Mouse (Mus musculus) CH12.LX (cell line): Measurements from ENCODE around the gene Zbtb8os. TPM values are rescaled to one million over a fixed set of nuclear protein-coding genes. Genes with fewer than 3 reads are reported as not detected.

Experiments used
- DNase-seq: peaks from one replicate; pipeline ENCODE4 v3.0.0-alpha.2; 2013; ENCODE audit errors: extremely low read depth
- H3K27ac ChIP-seq: 2 replicates; pipeline ENCODE4 v1.5.1; 2012; ENCODE audit warnings: low read depth, mild to moderate bottlenecking, control low read depth, moderate library complexity; ENCODE audit not compliant: insufficient read depth
- H3K27me3 ChIP-seq: replicated peaks from 2 replicates; pipeline ENCODE3; 2012; ENCODE audit warnings: inconsistent platforms
- H3K36me3 ChIP-seq, 2 experiments: replicated peaks in 1 of 2; 2 replicates each; pipeline versions ENCODE3 to v1.6.1; 2012; ENCODE audit warnings: inconsistent platforms in 1 of 2, low read length in 1 of 2, mild to moderate bottlenecking in 1 of 2, mixed read lengths in 1 of 2, moderate library complexity in 1 of 2; ENCODE audit not compliant: control insufficient read depth in 1 of 2, insufficient read depth in 1 of 2
- H3K4me1 ChIP-seq, 2 experiments: 2 replicates each; pipeline ENCODE4 v1.6.1; 2012; ENCODE audit warnings: inconsistent platforms in 1 of 2, moderate library complexity in 1 of 2; ENCODE audit not compliant: insufficient read depth in 2 of 2, control insufficient read depth in 1 of 2
- H3K4me2 ChIP-seq: 2 replicates; pipeline ENCODE4 v1.6.1; 2012; ENCODE audit warnings: low read depth, mild to moderate bottlenecking, control low read depth; ENCODE audit not compliant: poor library complexity, insufficient read depth, severe bottlenecking
- H3K4me3 ChIP-seq, 3 experiments: fragments of 150-350 bp in 1 of 3; sonication (generic) in 1 of 3; replicated peaks in 1 of 3; 2 replicates each; pipeline versions ENCODE3 to v1.5.1; 2011 to 2012; ENCODE audit warnings: low read depth in 2 of 3, low read length in 2 of 3, mild to moderate bottlenecking in 2 of 3, moderate library complexity in 2 of 3, control low read depth in 1 of 3, improper control_type of control experiment in 1 of 3, inconsistent platforms in 1 of 3, mixed read lengths in 1 of 3; ENCODE audit not compliant: poor library complexity in 1 of 3
- H3K79me2 ChIP-seq: replicated peaks from 2 replicates; pipeline ENCODE4 v1.6.1; 2012; ENCODE audit warnings: mild to moderate bottlenecking, moderate library complexity; ENCODE audit not compliant: control insufficient read depth, poor library complexity, insufficient read depth, severe bottlenecking; ENCODE audit errors: extremely low read depth
- H3K9ac ChIP-seq: 2 replicates; pipeline ENCODE4 v1.6.1; 2012; ENCODE audit warnings: low read depth, mild to moderate bottlenecking, control low read depth, moderate library complexity; ENCODE audit not compliant: insufficient read depth
- H3K9me3 ChIP-seq: replicated peaks from 2 replicates; pipeline ENCODE3; 2012; ENCODE audit warnings: low read length, inconsistent platforms, mixed read lengths
- CHD1 ChIP-seq: IDR thresholded peaks from 2 replicates; pipeline ENCODE4 v1.6.1; 2012; ENCODE audit warnings: low read depth, low read length, improper control_type of control experiment, inconsistent platforms
- CHD2 ChIP-seq: IDR thresholded peaks from 2 replicates; pipeline ENCODE4 v1.6.1; 2011; ENCODE audit warnings: low read length, improper control_type of control experiment
- CTCF ChIP-seq, 2 experiments: IDR thresholded peaks in 1 of 2; conservative IDR thresholded peaks in 1 of 2; 2 replicates each; pipeline ENCODE4 v1.5.1; 2011 to 2012; ENCODE audit warnings: low read depth in 2 of 2, low read length in 2 of 2, improper control_type of control experiment in 1 of 2, inconsistent platforms in 1 of 2, mild to moderate bottlenecking in 1 of 2, moderate library complexity in 1 of 2
- EP300 ChIP-seq: IDR thresholded peaks from 2 replicates; pipeline ENCODE4 v1.6.1; 2011; ENCODE audit warnings: low read length, improper control_type of control experiment
- ETS1 ChIP-seq: conservative IDR thresholded peaks from 2 replicates; pipeline ENCODE4 v1.6.1; 2012; ENCODE audit warnings: low read depth, mild to moderate bottlenecking, inconsistent platforms, low read length, improper control_type of control experiment, moderate library complexity
- HCFC1 ChIP-seq: IDR thresholded peaks from 2 replicates; pipeline ENCODE4 v1.6.1; 2012; ENCODE audit warnings: low read depth, mild to moderate bottlenecking, inconsistent platforms, low read length, improper control_type of control experiment
- IRF4 ChIP-seq: IDR thresholded peaks from 2 replicates; pipeline ENCODE4 v1.6.1; 2014; ENCODE audit warnings: low read depth, mild to moderate bottlenecking, inconsistent platforms, low read length, improper control_type of control experiment
- JUN ChIP-seq: IDR thresholded peaks from 2 replicates; pipeline ENCODE4 v1.6.1; 2011; ENCODE audit warnings: low read depth, mild to moderate bottlenecking, low read length, improper control_type of control experiment, moderate library complexity; ENCODE audit not compliant: insufficient read depth
- JUND ChIP-seq: conservative IDR thresholded peaks from 2 replicates; pipeline ENCODE4 v1.6.1; 2011; ENCODE audit warnings: low read depth, low read length, improper control_type of control experiment
- MAFK ChIP-seq: IDR thresholded peaks from 2 replicates; pipeline ENCODE4 v1.6.1; 2011; ENCODE audit warnings: low read length, improper control_type of control experiment; ENCODE audit not compliant: insufficient replicate concordance
- MAZ ChIP-seq: IDR thresholded peaks from 2 replicates; pipeline ENCODE4 v1.6.1; 2012; ENCODE audit warnings: low read depth, mild to moderate bottlenecking, inconsistent platforms, low read length, improper control_type of control experiment, moderate library complexity
- MEF2A ChIP-seq: IDR thresholded peaks from 2 replicates; pipeline ENCODE4 v1.6.1; 2014; ENCODE audit warnings: low read depth, mild to moderate bottlenecking, inconsistent platforms, low read length, improper control_type of control experiment, borderline replicate concordance
- MXI1 ChIP-seq: IDR thresholded peaks from 2 replicates; pipeline ENCODE4 v1.6.1; 2011; ENCODE audit warnings: mild to moderate bottlenecking, low read depth, low read length, improper control_type of control experiment
- PAX5 ChIP-seq: IDR thresholded peaks from 2 replicates; pipeline ENCODE4 v1.6.1; 2012; ENCODE audit warnings: low read length, inconsistent platforms, mixed read lengths
- RAD21 ChIP-seq: IDR thresholded peaks from 2 replicates; pipeline ENCODE4 v1.6.1; 2011; ENCODE audit warnings: low read depth, mild to moderate bottlenecking, low read length, improper control_type of control experiment, moderate library complexity
- TBP ChIP-seq: conservative IDR thresholded peaks from 2 replicates; pipeline ENCODE4 v1.6.1; 2011; ENCODE audit warnings: low read depth, low read length, improper control_type of control experiment
- TCF12 ChIP-seq: IDR thresholded peaks from 2 replicates; pipeline ENCODE4 v1.6.1; 2014; ENCODE audit warnings: low read depth, mild to moderate bottlenecking, inconsistent platforms, low read length, improper control_type of control experiment
- USF1 ChIP-seq: IDR thresholded peaks from 2 replicates; pipeline ENCODE4 v1.6.1; 2014; ENCODE audit warnings: low read depth, mild to moderate bottlenecking, inconsistent platforms, low read length, improper control_type of control experiment
- USF2 ChIP-seq: conservative IDR thresholded peaks from 2 replicates; pipeline ENCODE4 v1.6.1; 2011; ENCODE audit warnings: low read depth, low read length, improper control_type of control experiment
- ZC3H11A ChIP-seq: IDR thresholded peaks from 2 replicates; pipeline ENCODE4 v1.6.1; 2012; ENCODE audit warnings: low read depth, mild to moderate bottlenecking, inconsistent platforms, low read length, improper control_type of control experiment
- ZKSCAN1 ChIP-seq: IDR thresholded peaks from 2 replicates; pipeline ENCODE4 v1.6.1; 2012; ENCODE audit warnings: low read depth, inconsistent platforms, low read length, improper control_type of control experiment, borderline replicate concordance
- ZMIZ1 ChIP-seq: IDR thresholded peaks from 2 replicates; pipeline ENCODE4 v1.6.1; 2012; ENCODE audit warnings: low read depth, mild to moderate bottlenecking, inconsistent platforms, low read length, improper control_type of control experiment
- ZNF384 ChIP-seq: IDR thresholded peaks from 2 replicates; pipeline ENCODE4 v1.6.1; 2012; ENCODE audit warnings: low read depth, low read length, improper control_type of control experiment, inconsistent platforms
- dilution Hi-C: fragments of 300-500 bp; cut with MboI; formaldehyde crosslinking; loops from 2 replicates; pipeline ENCODE4 v1.14.3; 2020; ENCODE audit warnings: low sequenced_read_pairs; ENCODE audit not compliant: extremely low pct_unique_long_range_greater_than_20kb, extremely low pct_ligation_motif_present
- in situ Hi-C: fragments of 300-500 bp; cut with MboI; formaldehyde crosslinking; loops from 3 replicates; pipeline ENCODE4 v1.14.3; 2019; ENCODE audit warnings: low sequenced_read_pairs, low pct_ligation_motif_present, low pct_unique_long_range_greater_than_20kb, mixed read lengths
- polyA plus RNA-seq: library from polyadenylated mRNA; unstranded; fragments of >175 nt; gene quantifications from 2 replicates; pipeline ENCODE4 v1.2.1, GENCODE M21; 2012; ENCODE audit warnings: low read depth; ENCODE audit not compliant: insufficient read length
- total RNA-seq, 2 experiments: library from RNA; depleted of rRNA; stranded (reverse); fragments of 300-350 nt in 1 of 2; fragments of >200 nt in 1 of 2; gene quantifications; 2 replicates each; pipeline ENCODE4 v1.2.3; 2012 to 2014

Gene Zbtb8os
- total and polyA plus RNA-seq, 3 experiments: 104 to 135 (median 134) TPM

- dilution Hi-C loops: no loop called here
- H3K9ac ChIP-seq: no peak overlapping the region
- peaks cover 10% of the 10 kb centered on the region for H3K9me3 ChIP-seq
- in situ Hi-C loops: no loop called here
- H3K27ac ChIP-seq: no peak overlapping the region
- peaks cover 14 to 35% of the 10 kb centered on the region in 2 experiments for H3K36me3 ChIP-seq
- no peaks in the 10 kb centered on the region for H3K79me2 ChIP-seq
- peaks cover 0 to 12% of the 10 kb centered on the region in 2 experiments; a peak in 1 of 4 replicates for H3K4me1 ChIP-seq
- H3K4me3 ChIP-seq: no peak overlapping the region
- DNase-seq: no peak
- TF ChIP-seq ZC3H11A (no peak), CHD2 (no peak), TBP (no peak), PAX5 (no peak), JUN (no peak), HCFC1 (no peak), ZNF384 (no peak), MAFK (no peak), MXI1 (no peak), MEF2A (no peak), TCF12 (no peak), ETS1 (no peak), CHD1 (no peak), USF2 (no peak), ZMIZ1 (no peak), USF1 (no peak), MAZ (no peak), CTCF (conservative IDR thresholded peaks at IDR 0.05 in 1 of 2, IDR thresholded peaks at IDR 0.05 in 1 of 2; ENCODE audit: low read depth in 2 of 2, low read length in 2 of 2) (no peak), EP300 (no peak)
- no peaks in the 10 kb centered on the region for H3K27me3 ChIP-seq
- no peak overlapping the region for H3K4me2 ChIP-seq
Observed at GRCm38 (mm10) chr4:129303401-129303800, 32.1 kb upstream of the Zbtb8os start.

- peaks cover 0 to 12% of the 10 kb centered on the region in 2 experiments; a peak in 1 of 4 replicates for H3K4me1 ChIP-seq
- no peak for TF ChIP-seq IRF4
- TF ChIP-seq ZKSCAN1: no peak
- TF ChIP-seq JUND: no peak
- TF ChIP-seq CHD2: no peak
- TF ChIP-seq RAD21: no peak
- no peak overlapping the region for H3K4me2 ChIP-seq
- no peaks in the 10 kb centered on the region for H3K27me3 ChIP-seq
- DNase-seq: no peak
- H3K79me2 ChIP-seq: no peaks in the 10 kb centered on the region
- H3K9me3 ChIP-seq: peaks cover 10% of the 10 kb centered on the region
- no peak overlapping the region for H3K9ac ChIP-seq
- in situ Hi-C loops (no loop called here), dilution Hi-C loops (no loop called here)
- H3K4me3 ChIP-seq: no peak overlapping the region
- peaks cover 18 to 39% of the 10 kb centered on the region in 2 experiments for H3K36me3 ChIP-seq
- no peak overlapping the region for H3K27ac ChIP-seq
Observed at GRCm38 (mm10) chr4:129303816-129304215, 31.7 kb upstream of the Zbtb8os start.
